7 mouse cellular contexts compared by ENCODE assay signal in the genomic region with DNA sequence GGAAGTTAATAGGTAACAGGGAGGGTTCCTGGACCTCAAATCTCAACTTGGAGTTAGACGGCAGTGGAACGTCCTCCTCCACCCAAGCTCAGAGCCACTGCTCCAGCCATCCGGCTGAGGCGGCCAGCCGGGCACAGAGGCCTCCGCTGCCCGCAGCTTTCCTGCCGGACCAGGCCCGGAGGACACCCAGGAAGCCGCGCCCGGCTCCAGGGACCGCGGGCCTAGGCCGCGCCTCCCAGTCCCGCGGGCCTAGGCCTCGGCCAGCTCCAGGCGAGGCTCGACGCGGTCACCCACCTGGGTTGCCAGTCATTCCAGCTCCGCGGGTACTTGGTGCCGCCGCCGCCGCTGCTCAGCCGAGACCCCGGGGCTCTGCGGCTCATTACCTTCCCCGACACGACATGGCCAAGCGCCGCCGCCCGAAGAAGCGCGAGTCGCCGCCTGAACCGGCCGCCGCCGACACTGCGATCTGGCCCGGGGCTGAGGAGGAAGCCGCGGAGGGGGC. TPM values are rescaled to one million over a fixed set of nuclear protein-coding genes. Genes with fewer than 3 reads are reported as not detected.
A peak's percentile ranks its signal among the peaks of the same experiment; 100 is the strongest.
DNase-seq lines count a peak whose midpoint lies in the region; ATAC-seq lines count a peak whose summit lies in the region.

No protein-coding gene starts in this region.

- peak; percentile 48 for ATAC-seq in lung, embryonic 15.5 days (ENCODE audit: borderline replicate concordance, extremely low read depth, low FRiP score, low TSS enrichment)
- peak; percentile 11 for ATAC-seq in granulocyte monocyte progenitor cell, adult 5-6 weeks (replicated peaks; ENCODE audit: poor library complexity, severe bottlenecking)
- ATAC-seq in liver, embryonic 16.5 days (ENCODE audit: low read depth), result peak; percentile 49

- peak overlapping the region; percentile 90 for H3K4me3 ChIP-seq in lung, embryonic 15.5 days
- peak overlapping the region; percentile 78 for H3K4me3 ChIP-seq in brown adipose tissue, adult 24 weeks (ENCODE audit: insufficient read depth, low read depth, low read length)
- peak overlapping the region; percentile 97 for H3K4me3 ChIP-seq in liver, embryonic 16.5 days (ENCODE audit: low read depth, low read length)

- H3K4me1 ChIP-seq in lung, embryonic 15.5 days, result peaks cover 11% of the 10 kb centered on the region
- H3K4me1 ChIP-seq in brown adipose tissue, adult 24 weeks (ENCODE audit: control insufficient read depth, insufficient read depth, insufficient read length, low read length), result peaks cover 5% of the 10 kb centered on the region; the same call in 1 of the 2 replicates
- peaks cover 14% of the 10 kb centered on the region for H3K4me1 ChIP-seq in liver, embryonic 16.5 days (ENCODE audit: control insufficient read depth, low read depth, low read length)

- no peaks in the 10 kb centered on the region for H3K9me3 ChIP-seq in lung, embryonic 15.5 days
- H3K9me3 ChIP-seq in liver, embryonic 16.5 days (replicated peaks; ENCODE audit: control insufficient read depth, low read length), result no peaks in the 10 kb centered on the region

- H3K27ac ChIP-seq in lung, embryonic 15.5 days, result peak overlapping the region; percentile 97
- H3K27ac ChIP-seq in brown adipose tissue, adult 24 weeks (replicated peaks; ENCODE audit: low read depth, low read length), result peak overlapping the region; percentile 83
- peak overlapping the region; percentile 99 for H3K27ac ChIP-seq in liver, embryonic 16.5 days (ENCODE audit: low read length)

- H3K9ac ChIP-seq in lung, embryonic 15.5 days, result peak overlapping the region; percentile 88
- H3K9ac ChIP-seq in liver, embryonic 16.5 days (ENCODE audit: low read depth, low read length), result peak overlapping the region; percentile 98

- peak overlapping the region; percentile 58 for H3K4me2 ChIP-seq in lung, embryonic 15.5 days
- H3K4me2 ChIP-seq in liver, embryonic 16.5 days (ENCODE audit: low read depth, low read length), result peak overlapping the region; percentile 94

- H3K27me3 ChIP-seq in lung, embryonic 15.5 days, result no peaks in the 10 kb centered on the region
- no peaks in the 10 kb centered on the region for H3K27me3 ChIP-seq in liver, embryonic 16.5 days (ENCODE audit: control insufficient read depth, insufficient read depth, low read depth, low read length)

- no peaks in the 10 kb centered on the region for H3K36me3 ChIP-seq in lung, embryonic 15.5 days
- no peaks in the 10 kb centered on the region for H3K36me3 ChIP-seq in liver, embryonic 16.5 days (ENCODE audit: control insufficient read depth, insufficient read depth)

- no peak for DNase-seq in lung, postnatal 36 days
- DNase-seq in ovary, adult 18-20 months (ENCODE audit: low spot score), result no peak
- no peak for DNase-seq in urinary bladder, postnatal 36 days (ENCODE audit: low spot score in 2 of 2)

- under 1% methylated on average over 50 of the region's 50 CpGs for WGBS in lung, embryonic 15.5 days
- WGBS in liver, embryonic 16.5 days (ENCODE audit: insufficient replicate concordance), result under 1% methylated on average over 50 of the region's 50 CpGs

RNA-seq across cellular contexts. Expression of a gene that starts 0.5 kb away (rescaled TPM):
- 18.6 and 21.8 TPM in 2 replicates for polyA plus RNA-seq in lung, embryonic 15.5 days (2015; fragmentation: Nextera tagmentation; extraction: Ambion mirVana)
- polyA plus RNA-seq in brown adipose tissue, adult 24 weeks (2012; ENCODE audit: insufficient read depth, insufficient read length, missing spikeins), result 7.3 and 14.5 TPM in 2 replicates
- total RNA-seq in granulocyte monocyte progenitor cell, adult 5-6 weeks (2014; fragmentation: Nextera tagmentation), result 64.7 and 70.6 TPM in 2 replicates
- total RNA-seq in granulocyte monocyte progenitor cell, adult 5-6 weeks (2017), result 37.3 and 48.2 TPM in 2 replicates
- polyA plus RNA-seq in liver, embryonic 16.5 days (2015; fragmentation: Nextera tagmentation; extraction: Ambion mirVana), result 5.1 and 5.7 TPM in 2 replicates
